Mouse (Mus musculus): ENCODE data around the gene Zfp39. TPM values are rescaled to one million over a fixed set of nuclear protein-coding genes. Genes with fewer than 3 reads are reported as not detected.
A peak's percentile ranks its signal among the peaks of the same experiment; 100 is the strongest.
"Not testable (repeated sequence)": the region's sequence is repeated elsewhere in the genome, so short reads cannot be mapped to it uniquely, and the experiment has no call there.

Gene Zfp39
- polyA plus RNA-seq, 1 experiment from 2014 or later, result 8.7 TPM

DNA sequence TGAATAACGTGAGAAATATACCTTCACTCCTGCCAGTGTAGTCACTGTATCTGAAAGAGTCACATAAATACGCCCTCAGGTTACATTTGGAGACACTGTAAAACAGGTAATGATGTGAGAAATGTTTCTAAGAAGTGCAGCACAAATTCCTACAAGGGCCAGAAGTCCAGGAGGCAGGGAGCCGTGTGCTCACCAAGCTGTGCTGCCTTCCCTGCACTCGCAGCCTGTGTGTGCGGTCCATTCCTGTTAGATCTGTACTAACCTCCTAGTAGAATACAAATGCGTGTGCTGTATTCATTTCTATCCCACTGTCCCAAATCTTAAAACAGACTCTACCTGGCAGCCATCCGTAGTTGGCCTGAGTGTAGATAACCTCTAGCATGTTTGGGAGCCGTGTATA lies 43.3 kb downstream of the Zfp39 start:
- whole genome bisulfite sequencing, result 96% methylated on average over 8 of the region's 8 CpGs
- no peak for ATAC-seq (ENCODE audit: low FRiP score)
- Histone ChIP-seq H3K4me2 (replicated peaks) (no peak overlapping the region), H3K9me3 (ENCODE audit: control insufficient read depth, low read length) (peaks cover 23% of the 10 kb centered on the region), H3K9ac (no peak overlapping the region), H3K27ac (no peak overlapping the region), H3K4me1 (replicated peaks; ENCODE audit: control insufficient read depth, insufficient read depth, low read length) (no peaks in the 10 kb centered on the region), H3K4me3 (replicated peaks; ENCODE audit: low read length) (no peak overlapping the region), H3K27me3 (ENCODE audit: control insufficient read depth, insufficient read depth, low read length) (no peaks in the 10 kb centered on the region), H3K36me3 (replicated peaks; ENCODE audit: control insufficient read depth, insufficient read depth) (peaks cover 53% of the 10 kb centered on the region)
- no peak for DNase-seq (ENCODE audit: low spot score)

DNA sequence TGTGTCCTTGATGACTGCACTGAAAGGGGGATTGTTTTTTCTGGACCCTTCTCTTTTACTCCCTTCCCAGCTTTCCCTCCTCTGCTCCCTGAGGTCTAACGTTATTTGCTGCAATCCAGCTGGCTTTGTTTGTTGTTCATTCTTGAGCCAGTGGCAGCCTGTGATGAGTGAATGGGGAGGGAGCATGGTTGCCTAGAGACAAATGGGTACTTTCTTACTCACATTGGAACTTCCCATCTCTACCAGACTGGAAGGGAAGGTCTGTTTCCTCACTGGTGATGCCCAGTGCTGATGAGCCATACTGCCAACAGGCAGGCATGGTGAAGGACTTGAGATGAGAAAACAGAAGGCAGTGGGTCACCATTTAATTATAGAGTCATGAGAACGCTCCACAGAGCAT lies 54.3 kb downstream of the Zfp39 start:
- no peak for ATAC-seq (ENCODE audit: low FRiP score)
- 67% methylated on average over 2 of the region's 2 CpGs for WGBS
- Histone ChIP-seq H3K36me3 (replicated peaks; ENCODE audit: control insufficient read depth, insufficient read depth) (peaks cover 54% of the 10 kb centered on the region), H3K9me3 (ENCODE audit: control insufficient read depth, low read length) (no peaks in the 10 kb centered on the region), H3K9ac (no peak overlapping the region), H3K27me3 (ENCODE audit: control insufficient read depth, insufficient read depth, low read length) (no peaks in the 10 kb centered on the region), H3K4me1 (replicated peaks; ENCODE audit: control insufficient read depth, insufficient read depth, low read length) (peaks cover 13% of the 10 kb centered on the region), H3K4me2 (replicated peaks) (no peak overlapping the region), H3K27ac (no peak overlapping the region), H3K4me3 (replicated peaks; ENCODE audit: low read length) (no peak overlapping the region)
- no peak for DNase-seq (ENCODE audit: low spot score)

DNA sequence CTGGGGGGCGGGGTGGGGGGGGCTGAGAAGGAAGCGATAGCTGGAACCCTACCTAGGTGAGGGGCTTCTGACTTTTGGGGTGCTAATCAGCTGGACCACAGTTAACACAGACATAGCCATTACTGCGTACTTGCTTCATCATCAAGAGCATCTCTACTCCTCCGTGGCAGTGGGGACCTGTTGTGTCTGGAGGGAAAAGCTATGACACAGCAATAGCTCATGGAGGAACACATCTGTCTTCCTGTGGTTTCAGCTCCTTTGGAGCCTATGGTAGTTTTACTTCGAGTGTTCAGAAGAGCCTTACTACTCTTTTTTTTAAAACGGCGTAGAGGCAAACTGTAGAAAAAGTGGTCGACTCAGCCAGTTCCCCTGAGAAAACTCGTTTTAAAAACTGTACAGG lies 56.4 kb downstream of the Zfp39 start:
- DNase-seq (ENCODE audit: low spot score) (no peak), ATAC-seq (ENCODE audit: low FRiP score) (0 out of 2 replicates have a peak, but pooled peaks have one; percentile 5)
- H3K4me2 ChIP-seq (replicated peaks), result peak overlapping the region; percentile 82
- H3K36me3 ChIP-seq (replicated peaks; ENCODE audit: control insufficient read depth, insufficient read depth), result peaks cover 33% of the 10 kb centered on the region
- H3K27ac ChIP-seq, result peak overlapping the region; percentile 91; the same call in 1 of the 2 replicates
- H3K4me3 ChIP-seq (replicated peaks; ENCODE audit: low read length), result peak overlapping the region; percentile 78
- no peaks in the 10 kb centered on the region for H3K9me3 ChIP-seq (ENCODE audit: control insufficient read depth, low read length)
- no peaks in the 10 kb centered on the region for H3K27me3 ChIP-seq (ENCODE audit: control insufficient read depth, insufficient read depth, low read length)
- peaks cover 13% of the 10 kb centered on the region for H3K4me1 ChIP-seq (replicated peaks; ENCODE audit: control insufficient read depth, insufficient read depth, low read length)
- peak overlapping the region; percentile 88 for H3K9ac ChIP-seq
- 49% methylated on average over 9 of the region's 9 CpGs for WGBS

DNA sequence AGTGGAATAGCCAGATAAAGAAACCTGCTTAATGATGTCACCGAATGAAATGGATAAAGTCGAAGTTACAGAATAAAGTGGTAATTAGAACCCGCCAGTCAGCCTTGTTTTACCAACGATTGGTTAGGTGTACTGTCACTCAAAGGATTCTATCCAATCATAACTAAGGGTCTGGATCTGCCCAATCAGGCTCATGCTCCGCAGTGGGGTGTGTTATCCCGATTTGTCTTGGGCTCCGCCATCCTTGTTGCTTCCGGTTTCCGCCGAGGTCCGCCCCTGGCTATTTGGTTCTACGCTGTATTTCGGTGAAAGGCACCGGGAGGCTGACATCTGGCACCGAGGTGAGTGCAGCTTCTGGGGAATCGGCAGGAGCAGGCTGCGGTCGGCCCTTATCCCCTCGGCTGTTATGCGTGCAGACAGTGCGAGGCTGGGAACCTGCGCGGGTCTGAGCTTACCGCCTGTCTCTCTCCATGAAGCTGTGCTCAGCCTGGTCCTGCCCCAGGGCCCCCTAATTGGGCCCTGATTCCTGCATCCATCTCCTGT lies 57.0 kb downstream of the Zfp39 start, which contains the start of gene Gm12258:
Gene Gm12258, plus strand, starts transcription at position 240 of the 543 bp plus-strand sequence.
- Histone ChIP-seq H3K36me3 (replicated peaks; ENCODE audit: control insufficient read depth, insufficient read depth) (peaks cover 27% of the 10 kb centered on the region), H3K9me3 (ENCODE audit: control insufficient read depth, low read length) (no peaks in the 10 kb centered on the region), H3K4me2 (replicated peaks) (peak within 1 kb of the TSS; percentile 82), H3K4me1 (replicated peaks; ENCODE audit: control insufficient read depth, insufficient read depth, low read length) (peaks cover 13% of the 10 kb centered on the region), H3K27ac (peak within 1 kb of the TSS; percentile 91), H3K4me3 (replicated peaks; ENCODE audit: low read length) (peak within 1 kb of the TSS; percentile 78), H3K9ac (peak within 1 kb of the TSS; percentile 88), H3K27me3 (ENCODE audit: control insufficient read depth, insufficient read depth, low read length) (no peaks in the 10 kb centered on the region)
- DNase-seq (ENCODE audit: low spot score) (peak; percentile 99), ATAC-seq (ENCODE audit: low FRiP score) (peak; percentile 100)
- WGBS, result 2% methylated on average over 24 of the region's 24 CpGs

DNA sequence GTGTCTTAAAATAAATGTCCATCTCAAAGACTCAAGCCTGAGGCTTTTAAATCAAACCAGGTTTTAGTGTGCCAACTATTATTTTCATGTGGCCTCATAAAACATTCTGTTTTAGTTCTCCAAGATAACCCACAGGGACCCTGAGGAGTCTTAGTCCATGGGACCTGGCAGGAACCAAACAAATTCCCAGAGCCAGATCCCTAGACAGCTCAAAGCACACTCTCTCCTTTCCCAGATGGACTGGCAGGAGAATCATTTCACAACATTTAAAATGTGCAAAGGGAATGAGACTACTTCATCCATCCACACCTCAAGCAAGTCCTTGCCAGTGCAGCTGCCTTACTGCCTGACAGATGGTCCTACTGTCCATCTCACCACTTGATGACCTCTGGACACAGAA lies 65.1 kb downstream of the Zfp39 start, which contains the start of gene Olfr311:
Gene Olfr311, plus strand, starts transcription at position 301 of the 400 bp plus-strand sequence.
- H3K4me3 ChIP-seq (replicated peaks; ENCODE audit: low read length); H3K9ac ChIP-seq; H3K36me3 ChIP-seq (replicated peaks; ENCODE audit: control insufficient read depth, insufficient read depth); H3K27ac ChIP-seq; H3K4me1 ChIP-seq (replicated peaks; ENCODE audit: control insufficient read depth, insufficient read depth, low read length); H3K9me3 ChIP-seq (ENCODE audit: control insufficient read depth, low read length); ATAC-seq (ENCODE audit: low FRiP score); H3K27me3 ChIP-seq (ENCODE audit: control insufficient read depth, insufficient read depth, low read length); H3K4me2 ChIP-seq (replicated peaks); DNase-seq (ENCODE audit: low spot score): not testable (repeated sequence)

Other genes with a start within 250 kb of the Zfp39 start
- not detected in 2 replicates for gene Olfr322, start 245.4 kb downstream of the Zfp39 start, polyA plus RNA-seq (2014; fragmentation: Nextera tagmentation; extraction: Ambion mirVana)
- not detected in 2 replicates for gene Olfr320, start 223.1 kb downstream of the Zfp39 start, polyA plus RNA-seq (2014; fragmentation: Nextera tagmentation; extraction: Ambion mirVana)
- not detected in 2 replicates for gene Olfr319, start 205.1 kb downstream of the Zfp39 start, polyA plus RNA-seq (2014; fragmentation: Nextera tagmentation; extraction: Ambion mirVana)
- not detected in 2 replicates for gene Olfr318, start 180.2 kb downstream of the Zfp39 start, polyA plus RNA-seq (2014; fragmentation: Nextera tagmentation; extraction: Ambion mirVana)
- gene Olfr317, start 165.0 kb downstream of the Zfp39 start, polyA plus RNA-seq (2014; fragmentation: Nextera tagmentation; extraction: Ambion mirVana), result 0.09 and 0.12 TPM in 2 replicates
- not detected in 2 replicates for gene Olfr316, start 151.5 kb downstream of the Zfp39 start, polyA plus RNA-seq (2014; fragmentation: Nextera tagmentation; extraction: Ambion mirVana)
- not detected in 2 replicates for gene Olfr315, start 131.0 kb downstream of the Zfp39 start, polyA plus RNA-seq (2014; fragmentation: Nextera tagmentation; extraction: Ambion mirVana)
- gene Olfr314, start 121.3 kb downstream of the Zfp39 start, polyA plus RNA-seq (2014; fragmentation: Nextera tagmentation; extraction: Ambion mirVana), result not detected in 2 replicates
- 6.5 and 9.4 TPM in 2 replicates for gene Fam183b, start 102.3 kb downstream of the Zfp39 start, polyA plus RNA-seq (2014; fragmentation: Nextera tagmentation; extraction: Ambion mirVana)
- not detected in 2 replicates for gene Olfr313, start 89.2 kb downstream of the Zfp39 start, polyA plus RNA-seq (2014; fragmentation: Nextera tagmentation; extraction: Ambion mirVana)
- gene Olfr312, start 75.0 kb downstream of the Zfp39 start, polyA plus RNA-seq (2014; fragmentation: Nextera tagmentation; extraction: Ambion mirVana), result not detected in 2 replicates
- gene Olfr311, start 65.0 kb downstream of the Zfp39 start, polyA plus RNA-seq (2014; fragmentation: Nextera tagmentation; extraction: Ambion mirVana), result not detected in 2 replicates
- 24.2 and 25.7 TPM in 2 replicates for gene Gm12258, start 57.1 kb downstream of the Zfp39 start, polyA plus RNA-seq (2014; fragmentation: Nextera tagmentation; extraction: Ambion mirVana)
- gene 2810021J22Rik, start 37.0 kb downstream of the Zfp39 start, polyA plus RNA-seq (2014; fragmentation: Nextera tagmentation; extraction: Ambion mirVana), result 13.6 and 14.6 TPM in 2 replicates
- not detected in 2 replicates for gene Btnl10, start 13.7 kb upstream of the Zfp39 start, polyA plus RNA-seq (2014; fragmentation: Nextera tagmentation; extraction: Ambion mirVana)
- 682 and 743 TPM in 2 replicates for gene Rnf187, start 34.7 kb upstream of the Zfp39 start, polyA plus RNA-seq (2014; fragmentation: Nextera tagmentation; extraction: Ambion mirVana)
- 109 and 138 TPM in 2 replicates for gene Hist3h2ba, start 44.7 kb upstream of the Zfp39 start, polyA plus RNA-seq (2014; fragmentation: Nextera tagmentation; extraction: Ambion mirVana)
- gene Hist3h2a, start 50.5 kb upstream of the Zfp39 start, polyA plus RNA-seq (2014; fragmentation: Nextera tagmentation; extraction: Ambion mirVana), result 86.9 and 94.9 TPM in 2 replicates
- gene Trim17, start 50.5 kb upstream of the Zfp39 start, polyA plus RNA-seq (2014; fragmentation: Nextera tagmentation; extraction: Ambion mirVana), result 0.76 and 1.1 TPM in 2 replicates
- gene Trim11, start 73.9 kb upstream of the Zfp39 start, polyA plus RNA-seq (2014; fragmentation: Nextera tagmentation; extraction: Ambion mirVana), result 18.9 and 22.1 TPM in 2 replicates
- 0.63 and 0.71 TPM in 2 replicates for gene Obscn, start 232.2 kb upstream of the Zfp39 start, polyA plus RNA-seq (2014; fragmentation: Nextera tagmentation; extraction: Ambion mirVana)

All from hindbrain, embryonic 14.5 days (tissue).